Mouse (Mus musculus): ENCODE measurements around the gene Vmn2r57.
"Not testable (repeated sequence)": the region's sequence is repeated elsewhere in the genome, so short reads cannot be mapped to it uniquely, and the experiment has no call there.

DNA sequence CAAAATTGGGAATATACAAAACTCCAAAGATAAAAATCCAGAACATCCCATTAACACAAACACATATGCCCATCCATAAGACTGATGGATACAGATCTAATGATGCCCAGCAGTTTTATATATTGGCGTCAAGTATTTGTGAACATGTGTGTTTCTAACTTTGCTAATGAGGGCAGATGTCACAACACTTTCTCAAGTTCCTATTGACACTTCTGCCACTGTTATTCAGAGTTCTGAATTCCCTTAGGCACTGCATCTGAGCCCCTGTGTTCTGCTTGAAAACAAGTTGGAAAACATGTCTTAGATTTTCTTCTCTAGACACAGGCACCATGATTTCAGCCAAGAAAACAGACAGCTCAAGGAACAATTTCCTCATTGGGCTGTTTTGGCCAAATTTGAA, at the start of gene Vmn2r57:
- not testable (repeated sequence) for TF ChIP-seq CTCF (conservative IDR thresholded peaks at IDR 0.05; ENCODE audit: low read length); POU5F1 (IDR thresholded peaks at IDR 0.05; ENCODE audit: borderline replicate concordance, low read length)

Data from E14TG2a.4 (cell line).